Mouse (Mus musculus) cerebellum, adult 9-11 months (tissue): ENCODE results near the gene Prmt6.
A peak's percentile ranks its signal among the peaks of the same experiment; 100 is the strongest.

Experiments
- DNase-seq: peaks from one replicate; pipeline ENCODE4 v3.0.0; 2022

The Prmt6 gene

GRCm38 (mm10) chr3:110250839-110251700 is at the start of gene Prmt6:
Gene Prmt6, minus strand, starts transcription at chr3:110250998.
- peak; percentile 91 for DNase-seq

- no peak for DNase-seq
These were observed 39.8 kb upstream of the Prmt6 start for GRCm38 (mm10) chr3:110290485-110291045.

- no peak for DNase-seq
These were observed 31.9 kb upstream of the Prmt6 start for GRCm38 (mm10) chr3:110282651-110283050.

- no peak for DNase-seq
These were observed 17.0 kb upstream of the Prmt6 start for GRCm38 (mm10) chr3:110267790-110268189.

- no peak for DNase-seq
These were observed 2.3 kb upstream of the Prmt6 start for GRCm38 (mm10) chr3:110253105-110253504.

GRCm38 (mm10) chr3:110249891-110250838 is 633 bp downstream of the Prmt6 start:
- peak; percentile 86 for DNase-seq

- DNase-seq, result no peak
These were observed 13.9 kb downstream of the Prmt6 start for GRCm38 (mm10) chr3:110236819-110237463.
